Comparison of ENCODE assay signal across 10 mouse cellular contexts in genomic region chr17:26514581-26515030, GRCm38 (mm10). TPM values are rescaled to one million over a fixed set of nuclear protein-coding genes. Genes with fewer than 3 reads are reported as not detected.
DNase-seq lines count a peak whose midpoint lies in the region; ATAC-seq lines count a peak whose summit lies in the region.
"Had no signal": no experiment of that assay in that cellular context is flagged by ENCODE, and none has a peak within 500 bp of the region (broad histone marks: within the 10 kb centered on the region; RNA-seq: fewer than 3 reads in every experiment).

No protein-coding gene starts in this region.

- H3K9ac ChIP-seq in heart, embryonic 14.5 days (ENCODE audit: low read length), result peak overlapping the region; percentile 34; the same call in 1 of the 2 replicates
- H3K9ac ChIP-seq in midbrain, embryonic 15.5 days, result no peak overlapping the region
- H3K9ac ChIP-seq: hindbrain, embryonic 15.5 days had no signal

- no peak for DNase-seq in heart, postnatal 14 days
- DNase-seq in MN1 (ENCODE audit: low spot score), result peak; percentile 57
- DNase-seq in c-Kit-positive CD71-positive TER-119-positive erythroid progenitor cells, embryonic 14.5 days (ENCODE audit: low spot score), result peak; percentile 94
- no peak for DNase-seq in left cerebral cortex, postnatal 14 days (ENCODE audit: low spot score in 2 of 2)
- DNase-seq in left cerebral cortex, adult 11 months (ENCODE audit: low spot score), result no peak

- H3K4me3 ChIP-seq in heart, embryonic 14.5 days (ENCODE audit: control insufficient read depth in 1 of 2, insufficient read depth in 1 of 2, low read depth in 1 of 2, low read length in 2 of 2), result no peak overlapping the region
- no peak overlapping the region for H3K4me3 ChIP-seq in midbrain, embryonic 15.5 days
- H3K4me3 ChIP-seq: hindbrain, embryonic 15.5 days; left cerebral cortex, adult 2 months had no signal

- no peak for ATAC-seq in heart, embryonic 14.5 days (ENCODE audit: insufficient number of reproducible peaks, insufficient read depth, low FRiP score, low read depth)
- ATAC-seq in monocyte, adult 5-6 weeks (replicated peaks; ENCODE audit: insufficient number of reproducible peaks, low FRiP score, low TSS enrichment, poor library complexity, severe bottlenecking), result peak; percentile 55
- no peak for ATAC-seq in midbrain, embryonic 15.5 days (replicated peaks)

- H3K36me3 ChIP-seq in heart, embryonic 14.5 days (ENCODE audit: control insufficient read depth, insufficient read depth, low read length), result no peaks in the 10 kb centered on the region
- no peaks in the 10 kb centered on the region for H3K36me3 ChIP-seq in midbrain, embryonic 15.5 days (replicated peaks)
- H3K36me3 ChIP-seq: hindbrain, embryonic 15.5 days had no signal

- H3K27ac ChIP-seq in heart, embryonic 14.5 days (replicated peaks in 1 of 2; ENCODE audit: control insufficient read depth in 1 of 2, insufficient read depth in 1 of 2, low read depth in 2 of 2, low read length in 2 of 2), result peak overlapping the region in 1 of 2 experiments; percentile 84; a peak in 1 of 4 replicates
- no peak overlapping the region for H3K27ac ChIP-seq in midbrain, embryonic 15.5 days
- H3K27ac ChIP-seq: hindbrain, embryonic 15.5 days; left cerebral cortex, adult 2 months had no signal

- intact Hi-C loops in heart, postnatal 14 days (cut with DNase I), result no loop called here
- intact Hi-C loops in left cerebral cortex, postnatal 14 days (cut with DNase I), result no loop called here

- H3K4me1 ChIP-seq in heart, embryonic 14.5 days (ENCODE audit: control insufficient read depth in 2 of 2, insufficient read depth in 2 of 2, low read length in 2 of 2), result peaks cover 25 to 39% of the 10 kb centered on the region in 2 experiments
- H3K4me1 ChIP-seq in midbrain, embryonic 15.5 days, result no peaks in the 10 kb centered on the region
- H3K4me1 ChIP-seq: hindbrain, embryonic 15.5 days had no signal

- no peaks in the 10 kb centered on the region for H3K27me3 ChIP-seq in heart, embryonic 14.5 days (ENCODE audit: control insufficient read depth, insufficient read depth, low read length)
- H3K27me3 ChIP-seq in midbrain, embryonic 15.5 days (replicated peaks), result no peaks in the 10 kb centered on the region
- H3K27me3 ChIP-seq: hindbrain, embryonic 15.5 days had no signal

- no peaks in the 10 kb centered on the region for H3K9me3 ChIP-seq in heart, embryonic 14.5 days (ENCODE audit: control insufficient read depth, low read length)
- no peaks in the 10 kb centered on the region for H3K9me3 ChIP-seq in midbrain, embryonic 15.5 days
- H3K9me3 ChIP-seq: hindbrain, embryonic 15.5 days had no signal

- no peak overlapping the region for H3K4me2 ChIP-seq in heart, embryonic 14.5 days (ENCODE audit: low read length)
- no peak overlapping the region for H3K4me2 ChIP-seq in midbrain, embryonic 15.5 days
- H3K4me2 ChIP-seq: hindbrain, embryonic 15.5 days had no signal

- WGBS in heart, embryonic 14.5 days, result 59% methylated on average over 3 of the region's 3 CpGs
- 85% methylated on average over 3 of the region's 3 CpGs for WGBS in midbrain, embryonic 15.5 days

RNA-seq across cellular contexts. Expression of gene Ergic1, which starts 46.7 kb away (rescaled TPM):
- 120 and 121 TPM in 2 replicates for polyA plus RNA-seq in heart, embryonic 14.5 days (2014; fragmentation: Nextera tagmentation; extraction: Ambion mirVana)
- 10 to 100 TPM; 51.1 to 59.5 TPM for total RNA-seq in heart, postnatal 14 days (2021)
- total RNA-seq in monocyte, adult 5-6 weeks (2017), result 16.0 to 20.2 TPM (median 17.6 TPM) in 3 replicates
- 100 to 1,000 TPM; 180 to 195 TPM for total RNA-seq in left cerebral cortex, postnatal 14 days (2021)
- 100 and 109 TPM in 2 replicates for polyA plus RNA-seq in midbrain, embryonic 15.5 days (2015; fragmentation: Nextera tagmentation; extraction: Ambion mirVana)

RNA-seq across cellular contexts. Expression of gene Dusp1, which starts 47.3 kb away (rescaled TPM):
- polyA plus RNA-seq in heart, embryonic 14.5 days (2014; fragmentation: Nextera tagmentation; extraction: Ambion mirVana), result 30.2 and 36.9 TPM in 2 replicates
- 10 to 100 TPM; 91.2 to 99.6 TPM for total RNA-seq in heart, postnatal 14 days (2021)
- 146 to 413 TPM (median 198 TPM) in 3 replicates for total RNA-seq in monocyte, adult 5-6 weeks (2017)
- total RNA-seq in left cerebral cortex, postnatal 14 days (2021), result 10 to 100 TPM; 28.4 to 33.2 TPM
- polyA plus RNA-seq in midbrain, embryonic 15.5 days (2015; fragmentation: Nextera tagmentation; extraction: Ambion mirVana), result 42.5 and 42.8 TPM in 2 replicates

Comparison
In these comparisons a context has a peak if more than half of its experiments do, and no peak if none do; other contexts are left out.
1. DNase-seq: peak in MN1 (single experiment) and c-Kit-positive CD71-positive TER-119-positive erythroid progenitor cells, embryonic 14.5 days (single experiment); none in heart, postnatal 14 days (0 of 2), left cerebral cortex, postnatal 14 days (0 of 2) and left cerebral cortex, adult 11 months (single experiment).